Mouse (Mus musculus) liver, embryonic 11.5 days (tissue): ENCODE results near the gene Gm10842. TPM values are rescaled to one million over a fixed set of nuclear protein-coding genes. Genes with fewer than 3 reads are reported as not detected.
"Not testable (repeated sequence)": the region's sequence is repeated elsewhere in the genome, so short reads cannot be mapped to it uniquely, and the experiment has no call there.

Source experiments
- ATAC-seq: fragments of 200-750 bp; cut with Nextera tagmentation; replicated peaks from 2 replicates; pipeline ENCODE4 v1.8.0; 2017; ENCODE audit warnings: moderate number of reproducible peaks, mild to moderate bottlenecking, moderate TSS enrichment, moderate library complexity; ENCODE audit not compliant: low FRiP score
- DNase-seq: peaks from one replicate; pipeline ENCODE4 v3.0.0-alpha.2; 2017; ENCODE audit warnings: low spot score
- H3K27ac ChIP-seq: fragments of 300-500 bp; sonication (generic); 2 replicates; pipeline ENCODE4 v1.5.1; 2014; ENCODE audit warnings: mild to moderate bottlenecking, low read depth, low read length, control low read depth
- H3K27me3 ChIP-seq: fragments of 300-500 bp; sonication (generic); replicated peaks from 2 replicates; pipeline ENCODE4 v1.6.1; 2014; ENCODE audit warnings: low read length, mixed read lengths; ENCODE audit not compliant: control insufficient read depth, insufficient read depth
- H3K36me3 ChIP-seq: fragments of 300-500 bp; sonication (generic); 2 replicates; pipeline ENCODE4 v1.6.1; 2014; ENCODE audit warnings: mild to moderate bottlenecking, low read length, moderate library complexity, mixed read lengths; ENCODE audit not compliant: control insufficient read depth, insufficient read depth
- H3K4me1 ChIP-seq: fragments of 300-500 bp; sonication (generic); replicated peaks from 2 replicates; pipeline ENCODE4 v1.6.1; 2014; ENCODE audit warnings: low read length, mixed read lengths; ENCODE audit not compliant: control insufficient read depth, insufficient read depth
- H3K4me2 ChIP-seq: fragments of 300-500 bp; sonication (generic); 2 replicates; pipeline ENCODE4 v1.6.1; 2014; ENCODE audit warnings: mild to moderate bottlenecking, control low read depth, moderate library complexity
- H3K4me3 ChIP-seq: fragments of 300-500 bp; sonication (generic); 2 replicates; pipeline ENCODE4 v1.5.1; 2014; ENCODE audit warnings: low read depth, low read length, control low read depth
- H3K9ac ChIP-seq: fragments of 300-500 bp; sonication (generic); 2 replicates; pipeline ENCODE4 v1.6.1; 2014; ENCODE audit warnings: low read depth, low read length, control low read depth
- H3K9me3 ChIP-seq: fragments of 300-500 bp; sonication (generic); 2 replicates; pipeline ENCODE4 v1.6.1; 2016; ENCODE audit warnings: low read length, inconsistent platforms, mixed read lengths; ENCODE audit not compliant: control insufficient read depth
- WGBS: fragments of 180-500 bp; shearing (Covaris S2); extraction: QIAGEN DNeasy Blood & Tissue Kit; methylation state at CpG from one replicate; pipeline ENCODE4 v1.1.7; 2014; 5-methylcytosine and 5-hydroxymethylcytosine counted together
- polyA plus RNA-seq: library from polyadenylated mRNA; unstranded; fragments of >200 nt; fragmentation: Nextera tagmentation; extraction: Ambion mirVana; gene quantifications from 2 replicates; pipeline ENCODE4 v1.2.1, GENCODE M21; 2014

Gene Gm10842
- polyA plus RNA-seq, 1 experiment from 2014 or later: not detected

- Histone ChIP-seq H3K9ac (no peak overlapping the region), H3K27ac (no peak overlapping the region), H3K36me3 (peaks cover 68% of the 10 kb centered on the region), H3K4me2 (no peak overlapping the region), H3K4me1 (peaks cover 8% of the 10 kb centered on the region; the same call in 1 of the 2 replicates), H3K4me3 (no peak overlapping the region), H3K27me3 (no peaks in the 10 kb centered on the region), H3K9me3 (no peaks in the 10 kb centered on the region)
- WGBS: 66% methylated on average over 7 of the region's 7 CpGs
- ATAC-seq (peak; percentile 53), DNase-seq (no peak)
These were observed 11.0 kb upstream of the Gm10842 start for GRCm38 (mm10) chr11:105135692-105136091.

- WGBS: 87% methylated on average over 2 of the region's 2 CpGs
- H3K4me3 ChIP-seq, H3K9me3 ChIP-seq, H3K27me3 ChIP-seq, DNase-seq, H3K9ac ChIP-seq, H3K4me1 ChIP-seq, H3K4me2 ChIP-seq, H3K27ac ChIP-seq: not testable (repeated sequence)
- peak; percentile 47; the same call in 1 of the 2 replicates for ATAC-seq
- H3K36me3 ChIP-seq: peaks cover 65% of the 10 kb centered on the region
These were observed 9.4 kb upstream of the Gm10842 start for GRCm38 (mm10) chr11:105137255-105137654.

- 90% methylated on average over 7 of the region's 8 CpGs for WGBS
- H3K27ac ChIP-seq, H3K9ac ChIP-seq, H3K4me1 ChIP-seq, H3K4me3 ChIP-seq, ATAC-seq, H3K9me3 ChIP-seq, H3K4me2 ChIP-seq, DNase-seq, H3K27me3 ChIP-seq: not testable (repeated sequence)
- H3K36me3 ChIP-seq: peaks cover 39% of the 10 kb centered on the region
These were observed 6.2 kb upstream of the Gm10842 start for GRCm38 (mm10) chr11:105140512-105140911.

- WGBS: 90% methylated on average over 5 of the region's 5 CpGs
- ATAC-seq (no peak), DNase-seq (no peak)
- H3K27ac ChIP-seq: no peak overlapping the region
- H3K27me3 ChIP-seq: no peaks in the 10 kb centered on the region
- H3K9me3 ChIP-seq: no peaks in the 10 kb centered on the region
- no peak overlapping the region for H3K4me3 ChIP-seq
- peaks cover 9% of the 10 kb centered on the region for H3K4me1 ChIP-seq
- H3K36me3 ChIP-seq: peaks cover 37% of the 10 kb centered on the region
- H3K9ac ChIP-seq: no peak overlapping the region
- H3K4me2 ChIP-seq: no peak overlapping the region
These were observed 5.6 kb upstream of the Gm10842 start for GRCm38 (mm10) chr11:105141115-105141514.

GRCm38 (mm10) chr11:105143564-105143963, 3.1 kb upstream of the Gm10842 start:
- Histone ChIP-seq H3K4me1 (peaks cover 5% of the 10 kb centered on the region), H3K4me3 (no peak overlapping the region), H3K27me3 (no peaks in the 10 kb centered on the region), H3K36me3 (peaks cover 19% of the 10 kb centered on the region), H3K4me2 (no peak overlapping the region), H3K9ac (no peak overlapping the region), H3K9me3 (no peaks in the 10 kb centered on the region), H3K27ac (peak overlapping the region; percentile 1; the same call in 1 of the 2 replicates)
- DNase-seq (no peak), ATAC-seq (peak; percentile 77)

- no peaks in the 10 kb centered on the region for H3K9me3 ChIP-seq
- no peak overlapping the region for H3K9ac ChIP-seq
- peak overlapping the region; percentile 1; the same call in 1 of the 2 replicates for H3K27ac ChIP-seq
- H3K27me3 ChIP-seq: no peaks in the 10 kb centered on the region
- H3K4me3 ChIP-seq: no peak overlapping the region
- no peak overlapping the region for H3K4me2 ChIP-seq
- ATAC-seq (peak; percentile 69), DNase-seq (no peak)
- H3K36me3 ChIP-seq: peaks cover 16% of the 10 kb centered on the region
- 63% methylated on average over 3 of the region's 3 CpGs for WGBS
- H3K4me1 ChIP-seq: peaks cover 5% of the 10 kb centered on the region
These were observed 2.6 kb upstream of the Gm10842 start for GRCm38 (mm10) chr11:105144084-105144483.

GRCm38 (mm10) chr11:105144508-105145210, 2.0 kb upstream of the Gm10842 start:
- WGBS: 70% methylated on average over 11 of the region's 11 CpGs
- peaks cover 9% of the 10 kb centered on the region for H3K4me1 ChIP-seq
- peak; percentile 34 for ATAC-seq
- no peak overlapping the region for H3K4me3 ChIP-seq
- peaks cover 11% of the 10 kb centered on the region for H3K36me3 ChIP-seq
- H3K27ac ChIP-seq: peak overlapping the region; percentile 1; the same call in 1 of the 2 replicates
- no peak overlapping the region for H3K4me2 ChIP-seq
- H3K9ac ChIP-seq: no peak overlapping the region
- H3K27me3 ChIP-seq: no peaks in the 10 kb centered on the region
- no peaks in the 10 kb centered on the region for H3K9me3 ChIP-seq
- DNase-seq: no peak

GRCm38 (mm10) chr11:105145211-105145610, 1.5 kb upstream of the Gm10842 start:
- H3K27me3 ChIP-seq: no peaks in the 10 kb centered on the region
- H3K9ac ChIP-seq: no peak overlapping the region
- ATAC-seq: no peak
- 88% methylated on average over 10 of the region's 10 CpGs for WGBS
- 0 out of 2 replicates have a peak overlapping the region, but pooled peaks have one; percentile 1 for H3K27ac ChIP-seq
- no peak for DNase-seq
- H3K36me3 ChIP-seq: peaks cover 7% of the 10 kb centered on the region
- H3K4me2 ChIP-seq: no peak overlapping the region
- no peaks in the 10 kb centered on the region for H3K9me3 ChIP-seq
- no peak overlapping the region for H3K4me3 ChIP-seq
- peaks cover 13% of the 10 kb centered on the region for H3K4me1 ChIP-seq

GRCm38 (mm10) chr11:105149353-105149752, 2.7 kb downstream of the Gm10842 start:
- Histone ChIP-seq H3K9me3 (no peaks in the 10 kb centered on the region), H3K4me1 (peaks cover 40% of the 10 kb centered on the region), H3K9ac (no peak overlapping the region), H3K36me3 (no peaks in the 10 kb centered on the region), H3K27me3 (no peaks in the 10 kb centered on the region), H3K4me3 (no peak overlapping the region), H3K27ac (peak overlapping the region; percentile 70; the same call in 1 of the 2 replicates), H3K4me2 (no peak overlapping the region)
- ATAC-seq: no peak
- no peak for DNase-seq
- WGBS: 50% methylated on average over 3 of the region's 3 CpGs
